Mouse (Mus musculus) liver, postnatal 0 days (tissue): ENCODE measurements at regions not wholly inside any gene's neighbourhood (a gene's known extent, or its start where the extent isn't known, plus 50 kb on each side); places are given as distances from the start of the nearest gene placed in this dataset.

Experiments used
- ATAC-seq: fragments of 200-750 bp; cut with Nextera tagmentation; 2 replicates; pipeline ENCODE4 v1.8.0; 2017; ENCODE audit warnings: mild to moderate bottlenecking, moderate library complexity
- DNase-seq: peaks from one replicate; pipeline ENCODE4 v3.0.0-alpha.2; 2016
- H3K27ac ChIP-seq: fragments of 300-500 bp; sonication (generic); 2 replicates; pipeline ENCODE4 v1.5.1; 2014; ENCODE audit warnings: antibody characterized with exemption, moderate library complexity, mild to moderate bottlenecking, low read depth
- H3K27me3 ChIP-seq: fragments of 300-500 bp; sonication (generic); 2 replicates; pipeline ENCODE4 v1.6.1; 2014; ENCODE audit warnings: low read length, control low read depth, mixed read lengths; ENCODE audit not compliant: insufficient read depth
- H3K36me3 ChIP-seq: fragments of 300-500 bp; sonication (generic); replicated peaks from 2 replicates; pipeline ENCODE4 v1.6.1; 2014; ENCODE audit warnings: mild to moderate bottlenecking, control low read depth, low read length, moderate library complexity, mixed read lengths; ENCODE audit not compliant: insufficient read depth
- H3K4me1 ChIP-seq: fragments of 300-500 bp; sonication (generic); 2 replicates; pipeline ENCODE4 v1.6.1; 2014; ENCODE audit warnings: antibody characterized with exemption, mild to moderate bottlenecking, control low read depth; ENCODE audit not compliant: insufficient read depth
- H3K4me2 ChIP-seq: fragments of 300-500 bp; sonication (generic); 2 replicates; pipeline ENCODE4 v1.6.1; 2014; ENCODE audit warnings: low read depth, mild to moderate bottlenecking, low read length, moderate library complexity, mixed read lengths
- H3K4me3 ChIP-seq: fragments of 300-500 bp; sonication (generic); 2 replicates; pipeline ENCODE4 v1.5.1; 2014; ENCODE audit warnings: low read depth, low read length
- H3K9ac ChIP-seq: fragments of 300-500 bp; sonication (generic); replicated peaks from 2 replicates; pipeline ENCODE4 v1.6.1; 2014; ENCODE audit warnings: mild to moderate bottlenecking, moderate library complexity
- H3K9me3 ChIP-seq: fragments of 300-500 bp; sonication (generic); 2 replicates; pipeline ENCODE4 v1.6.1; 2016; ENCODE audit warnings: mild to moderate bottlenecking, control low read depth, low read length, mixed read lengths
- CTCF ChIP-seq: sonication (generic); IDR thresholded peaks from 2 replicates; pipeline ENCODE4 v1.5.1; 2016; ENCODE audit warnings: antibody characterized with exemption, low read depth
- EP300 ChIP-seq: IDR thresholded peaks from 2 replicates; pipeline ENCODE4 v1.6.1; 2016; ENCODE audit warnings: antibody characterized with exemption, low read depth, mild to moderate bottlenecking
- WGBS: fragments of 180-500 bp; shearing (Covaris S2); extraction: QIAGEN DNeasy Blood & Tissue Kit; methylation state at CpG from one replicate; pipeline ENCODE4 v1.1.7; 2014; ENCODE audit not compliant: insufficient replicate concordance; 5-methylcytosine and 5-hydroxymethylcytosine counted together

GRCm38 (mm10) chr6:147784854-147785253 is 262.2 kb upstream of the Far2 start:
- 61% methylated on average over 6 of the region's 6 CpGs for WGBS
- Histone ChIP-seq H3K9ac (no peak overlapping the region), H3K36me3 (no peaks in the 10 kb centered on the region), H3K4me2 (no peak overlapping the region), H3K4me1 (no peaks in the 10 kb centered on the region), H3K4me3 (no peak overlapping the region), H3K9me3 (no peaks in the 10 kb centered on the region), H3K27ac (no peak overlapping the region), H3K27me3 (no peaks in the 10 kb centered on the region)
- ATAC-seq (no peak), DNase-seq (no peak)
- TF ChIP-seq CTCF: no peak
- TF ChIP-seq EP300: no peak

- no peak overlapping the region for H3K27ac ChIP-seq
- H3K9ac ChIP-seq: no peak overlapping the region
- no peaks in the 10 kb centered on the region for H3K27me3 ChIP-seq
- DNase-seq: no peak
- H3K4me1 ChIP-seq: no peaks in the 10 kb centered on the region
- H3K36me3 ChIP-seq: no peaks in the 10 kb centered on the region
- no peak overlapping the region for H3K4me3 ChIP-seq
- H3K4me2 ChIP-seq: no peak overlapping the region
- 60% methylated on average over 2 of the region's 2 CpGs for WGBS
- ATAC-seq: no peak
- TF ChIP-seq CTCF (no peak), EP300 (no peak)
- H3K9me3 ChIP-seq: no peaks in the 10 kb centered on the region
Observed at GRCm38 (mm10) chr6:147788095-147788494, 259.0 kb upstream of the Far2 start.

GRCm38 (mm10) chr6:147789112-147789511 is 257.9 kb upstream of the Far2 start:
- H3K27ac ChIP-seq: no peak overlapping the region
- H3K4me3 ChIP-seq: no peak overlapping the region
- no peak for DNase-seq
- no peak overlapping the region for H3K9ac ChIP-seq
- H3K9me3 ChIP-seq: no peaks in the 10 kb centered on the region
- H3K4me2 ChIP-seq: no peak overlapping the region
- 54% methylated on average over 6 of the region's 6 CpGs for WGBS
- no peaks in the 10 kb centered on the region for H3K4me1 ChIP-seq
- no peaks in the 10 kb centered on the region for H3K27me3 ChIP-seq
- H3K36me3 ChIP-seq: no peaks in the 10 kb centered on the region
- ATAC-seq: no peak
- TF ChIP-seq CTCF (no peak), EP300 (no peak)

- no peaks in the 10 kb centered on the region for H3K36me3 ChIP-seq
- no peak overlapping the region for H3K27ac ChIP-seq
- no peaks in the 10 kb centered on the region for H3K4me1 ChIP-seq
- H3K27me3 ChIP-seq: no peaks in the 10 kb centered on the region
- no peak overlapping the region for H3K9ac ChIP-seq
- TF ChIP-seq CTCF (no peak), EP300 (no peak)
- no peaks in the 10 kb centered on the region for H3K9me3 ChIP-seq
- 70% methylated on average over 3 of the region's 3 CpGs for WGBS
- DNase-seq (no peak), ATAC-seq (no peak)
- no peak overlapping the region for H3K4me2 ChIP-seq
- H3K4me3 ChIP-seq: no peak overlapping the region
Observed at GRCm38 (mm10) chr6:147793811-147794210, 253.2 kb upstream of the Far2 start.

GRCm38 (mm10) chr6:147794351-147794750 is 252.7 kb upstream of the Far2 start:
- no peak overlapping the region for H3K9ac ChIP-seq
- H3K4me2 ChIP-seq: no peak overlapping the region
- H3K36me3 ChIP-seq: no peaks in the 10 kb centered on the region
- TF ChIP-seq EP300 (no peak), CTCF (no peak)
- no peak overlapping the region for H3K4me3 ChIP-seq
- no peak overlapping the region for H3K27ac ChIP-seq
- no peak for DNase-seq
- H3K27me3 ChIP-seq: no peaks in the 10 kb centered on the region
- no peaks in the 10 kb centered on the region for H3K4me1 ChIP-seq
- 55% methylated on average over 4 of the region's 4 CpGs for WGBS
- H3K9me3 ChIP-seq: no peaks in the 10 kb centered on the region
- ATAC-seq: no peak

- Histone ChIP-seq H3K4me2 (no peak overlapping the region), H3K9ac (no peak overlapping the region), H3K9me3 (no peaks in the 10 kb centered on the region), H3K27ac (no peak overlapping the region), H3K27me3 (no peaks in the 10 kb centered on the region), H3K36me3 (no peaks in the 10 kb centered on the region), H3K4me1 (no peaks in the 10 kb centered on the region), H3K4me3 (no peak overlapping the region)
- TF ChIP-seq EP300 (no peak), CTCF (no peak)
- WGBS: 55% methylated on average over 9 of the region's 9 CpGs
- ATAC-seq (no peak; the same call in 1 of the 2 replicates), DNase-seq (no peak)
Observed at GRCm38 (mm10) chr6:147799009-147799727, 247.9 kb upstream of the Far2 start.
